Mouse (Mus musculus) heart, embryonic 11.5 days (tissue): ENCODE results near the gene AC153137.1. TPM values are rescaled to one million over a fixed set of nuclear protein-coding genes. Genes with fewer than 3 reads are reported as not detected.

ENCODE experiments used
- ATAC-seq: fragments of 200-750 bp; cut with Nextera tagmentation; replicated peaks from 2 replicates; pipeline ENCODE4 v1.8.0; 2017; ENCODE audit warnings: moderate library complexity; ENCODE audit not compliant: insufficient number of reproducible peaks, low FRiP score, low TSS enrichment
- H3K27ac ChIP-seq: fragments of 300-500 bp; sonication (generic); 2 replicates; pipeline ENCODE4 v1.5.1; 2014; ENCODE audit warnings: mild to moderate bottlenecking, low read depth, low read length
- H3K27me3 ChIP-seq: fragments of 300-500 bp; sonication (generic); 2 replicates; pipeline ENCODE4 v1.6.1; 2014; ENCODE audit warnings: mild to moderate bottlenecking, low read length, mixed read lengths; ENCODE audit not compliant: control insufficient read depth, insufficient read depth
- H3K36me3 ChIP-seq: fragments of 300-500 bp; sonication (generic); 2 replicates; pipeline ENCODE4 v1.6.1; 2014; ENCODE audit warnings: mild to moderate bottlenecking, low read length, moderate library complexity, mixed read lengths; ENCODE audit not compliant: control insufficient read depth, insufficient read depth
- H3K4me1 ChIP-seq: fragments of 300-500 bp; sonication (generic); 2 replicates; pipeline ENCODE4 v1.6.1; 2014; ENCODE audit warnings: low read length; ENCODE audit not compliant: control insufficient read depth, insufficient read depth
- H3K4me2 ChIP-seq: fragments of 300-500 bp; sonication (generic); 2 replicates; pipeline ENCODE4 v1.6.1; 2014; ENCODE audit warnings: mild to moderate bottlenecking, moderate library complexity
- H3K4me3 ChIP-seq: fragments of 300-500 bp; sonication (generic); 2 replicates; pipeline ENCODE4 v1.5.1; 2014; ENCODE audit warnings: low read depth, low read length
- H3K9ac ChIP-seq: fragments of 300-500 bp; sonication (generic); 2 replicates; pipeline ENCODE4 v1.6.1; 2014; ENCODE audit warnings: mild to moderate bottlenecking, low read depth, low read length, moderate library complexity
- H3K9me3 ChIP-seq: fragments of 300-500 bp; sonication (generic); replicated peaks from 2 replicates; pipeline ENCODE4 v1.6.1; 2016; ENCODE audit warnings: low read length; ENCODE audit not compliant: control insufficient read depth
- WGBS: fragments of 180-500 bp; shearing (Covaris S2); extraction: QIAGEN DNeasy Blood & Tissue Kit; methylation state at CpG from one replicate; pipeline ENCODE4 v1.1.7; 2014; ENCODE audit not compliant: insufficient replicate concordance; 5-methylcytosine and 5-hydroxymethylcytosine counted together
- polyA plus RNA-seq: library from polyadenylated mRNA; unstranded; fragments of >200 nt; fragmentation: Nextera tagmentation; extraction: Ambion mirVana; gene quantifications from 2 replicates; pipeline ENCODE4 v1.2.1, GENCODE M21; 2014

The AC153137.1 gene
- polyA plus RNA-seq, 1 experiment from 2014 or later: not detected

DNA sequence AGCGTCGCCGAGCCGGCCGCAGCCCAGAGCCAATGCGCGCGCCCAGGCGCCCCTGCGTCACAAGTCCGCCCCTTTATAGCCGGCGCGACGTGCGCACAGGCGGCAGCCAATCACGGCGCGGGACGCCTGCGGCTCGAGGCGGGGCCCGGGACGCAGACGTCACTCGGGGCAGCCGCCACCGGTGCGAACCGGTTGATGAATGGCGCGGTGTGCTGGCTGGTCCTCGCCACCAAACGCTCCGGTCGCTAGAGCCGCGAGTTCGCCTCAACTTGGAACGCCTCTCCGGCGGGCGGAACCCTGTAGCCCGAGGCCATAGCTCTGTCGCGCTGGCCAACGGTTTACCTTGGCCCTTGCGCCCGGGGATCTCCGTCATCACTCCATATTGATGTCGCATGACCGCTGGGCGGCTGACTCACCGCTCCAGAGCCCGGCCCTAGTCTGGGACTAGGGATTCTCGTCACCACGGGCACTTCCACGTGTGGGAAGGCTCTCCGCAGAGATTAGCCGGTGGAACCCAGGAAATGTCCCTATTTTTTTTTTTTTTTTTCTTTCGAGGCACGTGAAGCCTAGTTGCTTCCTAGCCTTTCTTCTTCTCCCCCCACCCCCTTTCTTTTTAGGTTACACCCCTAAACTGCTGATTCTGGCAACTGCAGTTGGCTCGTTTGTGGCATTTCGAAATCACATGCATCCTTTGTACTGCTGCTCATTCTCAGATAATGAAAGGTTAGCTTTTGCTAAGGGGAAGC, 27.9 kb downstream of the AC153137.1 start:
- Histone ChIP-seq H3K4me1 (peaks cover 2% of the 10 kb centered on the region; the same call in 1 of the 2 replicates), H3K4me3 (peak overlapping the region; percentile 90), H3K9ac (peak overlapping the region; percentile 98), H3K4me2 (peak overlapping the region; percentile 71), H3K27ac (peak overlapping the region; percentile 99), H3K36me3 (peaks cover 5% of the 10 kb centered on the region; the same call in 1 of the 2 replicates), H3K27me3 (no peaks in the 10 kb centered on the region), H3K9me3 (no peaks in the 10 kb centered on the region)
- peak; percentile 100 for ATAC-seq
- under 1% methylated on average over 66 of the region's 66 CpGs for WGBS

DNA sequence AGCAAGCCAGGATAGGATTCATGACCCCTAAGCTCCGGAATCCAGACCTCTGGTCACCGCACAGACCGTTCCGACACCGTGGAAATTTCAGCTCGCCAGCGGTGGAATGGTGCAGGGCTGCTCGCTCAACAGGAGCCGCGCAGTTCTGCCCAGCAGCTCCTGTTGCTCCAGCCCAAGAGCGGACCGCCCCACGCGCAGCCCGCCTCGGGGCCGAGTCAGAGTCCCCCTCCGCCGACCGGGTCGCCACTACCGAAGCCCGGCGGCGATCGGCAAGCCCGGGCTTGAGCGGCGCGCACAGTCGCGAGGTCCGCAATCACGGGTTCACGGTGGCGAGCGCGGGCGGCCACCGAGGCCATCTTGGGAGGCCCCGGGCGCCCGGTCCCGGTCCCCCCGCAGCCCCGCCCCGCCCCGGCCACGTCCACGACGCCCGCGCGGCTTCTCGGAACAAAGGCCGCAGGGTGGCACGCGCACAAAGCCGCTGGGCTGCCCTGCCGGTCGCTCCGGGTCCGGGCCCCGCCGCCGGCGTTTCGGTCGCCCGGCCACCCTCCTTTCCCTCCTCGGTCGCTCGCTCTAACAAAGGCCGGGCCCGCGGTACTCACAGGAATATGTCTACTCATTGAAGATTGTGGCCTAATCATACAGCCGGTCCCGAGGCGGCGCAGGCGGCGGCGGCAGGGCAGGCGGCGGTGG, 28.7 kb downstream of the AC153137.1 start:
- peak; percentile 67 for ATAC-seq
- H3K4me1 ChIP-seq: peaks cover 2% of the 10 kb centered on the region; the same call in 1 of the 2 replicates
- H3K4me2 ChIP-seq: peak overlapping the region; percentile 65
- under 1% methylated on average over 64 of the region's 85 CpGs for WGBS
- peaks cover 12% of the 10 kb centered on the region for H3K36me3 ChIP-seq
- peak overlapping the region; percentile 98 for H3K9ac ChIP-seq
- peak overlapping the region; percentile 90 for H3K4me3 ChIP-seq
- H3K27me3 ChIP-seq: no peaks in the 10 kb centered on the region
- no peaks in the 10 kb centered on the region for H3K9me3 ChIP-seq
- H3K27ac ChIP-seq: peak overlapping the region; percentile 99

DNA sequence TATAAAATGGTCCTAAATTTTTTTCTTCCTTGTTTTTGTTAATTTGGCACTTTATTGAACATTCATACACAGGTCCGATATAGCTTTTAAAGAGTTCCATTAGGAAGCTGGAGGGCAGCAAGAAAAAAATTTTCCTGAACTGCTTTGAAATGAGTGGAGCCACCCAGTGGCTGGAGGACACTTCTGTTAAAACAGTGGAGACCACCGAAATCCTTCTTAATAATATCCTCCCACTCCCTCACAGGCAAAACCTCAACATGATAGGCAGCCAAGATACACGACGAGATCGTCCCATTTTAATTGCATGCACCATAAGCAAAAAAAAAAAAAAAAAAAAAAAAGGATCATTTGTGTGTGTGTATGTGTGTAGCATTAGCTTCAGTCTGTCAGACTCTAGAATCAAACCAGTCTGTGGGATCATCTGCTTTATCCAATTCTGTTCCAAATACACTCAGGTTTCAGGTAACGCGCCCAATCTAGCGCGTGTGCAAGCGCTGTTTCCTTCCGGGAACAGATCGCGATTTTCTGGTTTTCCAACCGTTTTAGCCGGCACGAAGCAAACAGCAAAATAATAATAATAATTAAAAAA, 29.3 kb downstream of the AC153137.1 start:
- Histone ChIP-seq H3K27me3 (no peaks in the 10 kb centered on the region), H3K9me3 (no peaks in the 10 kb centered on the region), H3K9ac (peak overlapping the region; percentile 98), H3K36me3 (peaks cover 18% of the 10 kb centered on the region), H3K4me3 (peak overlapping the region; percentile 90), H3K27ac (peak overlapping the region; percentile 99), H3K4me2 (peak overlapping the region; percentile 65), H3K4me1 (peaks cover 2% of the 10 kb centered on the region; the same call in 1 of the 2 replicates)
- ATAC-seq: no peak
- WGBS: under 1% methylated on average over 16 of the region's 16 CpGs

DNA sequence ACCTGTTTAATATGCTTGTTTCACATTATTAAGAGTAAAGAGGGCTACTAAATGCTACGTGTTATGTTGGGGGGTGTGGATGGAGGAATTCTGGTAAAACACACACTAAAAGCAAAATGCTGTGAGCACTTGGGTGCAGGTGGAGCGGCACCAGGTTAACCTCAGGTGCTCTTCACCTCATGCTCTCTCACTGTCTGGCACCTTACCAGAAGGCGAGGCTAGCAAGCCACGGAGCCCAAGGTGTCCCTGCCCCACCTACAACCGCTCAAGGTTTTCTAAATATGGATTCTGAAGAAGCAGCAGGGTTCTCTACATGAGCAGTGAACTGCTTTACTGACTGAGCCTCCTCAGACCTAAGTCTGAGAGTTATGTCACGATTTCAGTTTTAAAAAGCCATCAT, 32.6 kb downstream of the AC153137.1 start:
- H3K4me3 ChIP-seq: no peak overlapping the region
- WGBS: 93% methylated on average over 6 of the region's 6 CpGs
- no peaks in the 10 kb centered on the region for H3K9me3 ChIP-seq

DNA sequence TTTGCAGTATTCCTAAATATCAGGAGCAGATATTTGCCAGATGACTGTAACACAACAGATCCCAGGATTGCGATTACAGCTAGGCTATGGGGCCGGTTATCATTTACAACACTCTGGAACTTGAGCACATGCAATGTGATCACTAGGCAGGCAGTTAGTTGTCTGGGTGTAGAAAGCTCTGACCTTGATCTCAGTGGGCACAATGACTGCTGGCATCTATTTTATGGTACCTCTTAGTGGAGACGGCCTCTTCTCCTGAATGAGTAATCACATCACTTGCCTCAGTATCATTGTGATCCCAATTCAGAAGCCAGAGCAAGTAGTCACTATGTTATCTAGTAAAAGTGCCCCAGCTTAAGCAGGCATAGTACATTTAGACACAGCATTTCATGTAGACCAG, 37.2 kb downstream of the AC153137.1 start:
- H3K36me3 ChIP-seq: peaks cover 22% of the 10 kb centered on the region
- H3K4me2 ChIP-seq: no peak overlapping the region
- 68% methylated on average over 3 of the region's 3 CpGs for WGBS
- H3K9ac ChIP-seq: no peak overlapping the region
- ATAC-seq: no peak
- H3K27me3 ChIP-seq: no peaks in the 10 kb centered on the region
- H3K9me3 ChIP-seq: no peaks in the 10 kb centered on the region
- no peak overlapping the region for H3K27ac ChIP-seq
- H3K4me1 ChIP-seq: peaks cover 2% of the 10 kb centered on the region; the same call in 1 of the 2 replicates
- H3K4me3 ChIP-seq: no peak overlapping the region

More for the DNA sequence above, 32.6 kb downstream of the AC153137.1 start:
- no peaks in the 10 kb centered on the region for H3K27me3 ChIP-seq
- ATAC-seq: no peak
- no peak overlapping the region for H3K4me2 ChIP-seq
- peaks cover 2% of the 10 kb centered on the region; the same call in 1 of the 2 replicates for H3K4me1 ChIP-seq
- H3K36me3 ChIP-seq: peaks cover 22% of the 10 kb centered on the region
- no peak overlapping the region for H3K27ac ChIP-seq
- no peak overlapping the region for H3K9ac ChIP-seq

DNA sequence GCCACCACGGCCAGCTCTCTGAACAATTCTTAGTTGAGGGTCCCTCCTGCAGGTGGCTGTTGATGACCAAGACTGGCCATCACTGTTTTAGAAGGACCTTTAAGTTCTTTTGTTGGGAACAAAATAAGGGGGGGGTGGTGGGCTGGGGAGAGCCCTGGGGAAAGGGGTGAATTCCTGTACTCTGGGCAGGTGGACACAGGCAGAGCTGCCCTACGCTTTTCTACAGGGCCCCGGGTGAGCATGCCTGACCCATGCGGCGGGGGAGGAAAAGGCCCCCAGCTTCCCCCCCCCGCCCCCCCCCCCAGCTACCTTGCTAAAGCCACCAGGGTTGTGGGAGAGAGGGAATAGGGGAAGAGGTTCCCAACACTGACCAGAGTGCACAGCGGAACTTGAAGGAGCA, 39.4 kb downstream of the AC153137.1 start:
- H3K4me1 ChIP-seq: peaks cover 2% of the 10 kb centered on the region; the same call in 1 of the 2 replicates
- no peaks in the 10 kb centered on the region for H3K9me3 ChIP-seq
- H3K9ac ChIP-seq: no peak overlapping the region
- WGBS: 64% methylated on average over 7 of the region's 7 CpGs
- H3K27ac ChIP-seq: no peak overlapping the region
- peaks cover 3% of the 10 kb centered on the region for H3K36me3 ChIP-seq
- no peaks in the 10 kb centered on the region for H3K27me3 ChIP-seq
- H3K4me2 ChIP-seq: no peak overlapping the region
- no peak for ATAC-seq
- H3K4me3 ChIP-seq: no peak overlapping the region

DNA sequence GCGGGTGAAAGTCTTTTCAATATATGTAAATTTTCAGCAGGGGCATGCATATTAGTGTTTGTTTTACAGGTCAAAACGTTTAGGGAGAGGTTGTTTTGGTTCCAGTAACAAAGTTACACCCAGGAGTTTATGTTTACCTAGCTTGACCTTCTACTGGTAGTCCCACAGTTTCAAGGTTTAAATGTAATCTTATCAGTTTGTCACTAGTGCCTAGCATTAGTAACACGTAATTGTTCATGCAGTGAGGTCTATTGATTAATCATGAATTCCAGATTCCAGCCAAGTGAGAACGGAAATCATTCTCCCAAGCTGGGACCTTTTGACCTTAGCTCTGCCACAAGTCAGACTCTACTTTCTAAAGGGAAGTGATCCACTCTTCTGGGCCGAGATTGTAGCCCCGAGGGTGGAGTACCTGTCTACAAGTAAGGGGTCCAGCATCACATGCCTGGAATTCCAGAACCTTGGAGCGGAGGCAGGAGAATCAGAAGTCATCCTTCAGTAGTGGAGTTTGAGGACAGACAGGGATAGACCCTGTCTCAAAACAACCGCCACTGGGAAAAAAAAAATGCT, 40.3 kb downstream of the AC153137.1 start:
- no peak overlapping the region for H3K4me2 ChIP-seq
- H3K4me1 ChIP-seq: peaks cover 2% of the 10 kb centered on the region; the same call in 1 of the 2 replicates
- no peak overlapping the region for H3K4me3 ChIP-seq
- H3K9me3 ChIP-seq: no peaks in the 10 kb centered on the region
- no peak overlapping the region for H3K9ac ChIP-seq
- ATAC-seq: no peak
- H3K36me3 ChIP-seq: no peaks in the 10 kb centered on the region
- 33% methylated on average over 8 of the region's 8 CpGs for WGBS
- no peaks in the 10 kb centered on the region for H3K27me3 ChIP-seq
- H3K27ac ChIP-seq: no peak overlapping the region

DNA sequence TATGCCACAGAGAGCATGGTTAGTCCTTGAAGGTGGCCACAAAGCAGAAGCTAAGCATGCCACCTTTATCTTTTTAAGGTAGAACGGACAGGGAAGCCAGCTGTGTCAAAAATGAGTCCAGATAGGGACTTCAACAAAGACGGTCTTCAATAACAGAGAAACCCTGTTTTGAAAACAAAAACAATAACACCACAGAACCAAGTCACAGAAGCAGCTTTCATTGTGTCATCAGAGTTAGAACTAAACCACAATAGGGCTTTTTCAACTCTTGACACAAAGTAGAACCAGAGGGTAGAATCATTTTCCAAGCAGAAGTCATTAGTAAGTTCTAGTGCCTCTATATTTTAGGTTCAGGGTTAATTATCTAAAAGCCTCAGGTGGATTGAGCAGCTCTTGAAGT, 41.3 kb downstream of the AC153137.1 start:
- 70% methylated on average over 2 of the region's 2 CpGs for WGBS
- Histone ChIP-seq H3K4me3 (no peak overlapping the region), H3K27me3 (no peaks in the 10 kb centered on the region), H3K27ac (no peak overlapping the region), H3K9me3 (no peaks in the 10 kb centered on the region), H3K4me1 (peaks cover 2% of the 10 kb centered on the region; the same call in 1 of the 2 replicates), H3K36me3 (no peaks in the 10 kb centered on the region), H3K9ac (no peak overlapping the region), H3K4me2 (no peak overlapping the region)
- no peak for ATAC-seq
